Mouse (Mus musculus) skeletal muscle tissue, adult 2 months (tissue): ENCODE results near the gene Nus1.

Experiments used
- DNase-seq: peaks from one replicate; pipeline ENCODE4 v3.0.0-alpha.2; 2012; ENCODE audit warnings: low read depth, low spot score

Nus1 gene

DNA sequence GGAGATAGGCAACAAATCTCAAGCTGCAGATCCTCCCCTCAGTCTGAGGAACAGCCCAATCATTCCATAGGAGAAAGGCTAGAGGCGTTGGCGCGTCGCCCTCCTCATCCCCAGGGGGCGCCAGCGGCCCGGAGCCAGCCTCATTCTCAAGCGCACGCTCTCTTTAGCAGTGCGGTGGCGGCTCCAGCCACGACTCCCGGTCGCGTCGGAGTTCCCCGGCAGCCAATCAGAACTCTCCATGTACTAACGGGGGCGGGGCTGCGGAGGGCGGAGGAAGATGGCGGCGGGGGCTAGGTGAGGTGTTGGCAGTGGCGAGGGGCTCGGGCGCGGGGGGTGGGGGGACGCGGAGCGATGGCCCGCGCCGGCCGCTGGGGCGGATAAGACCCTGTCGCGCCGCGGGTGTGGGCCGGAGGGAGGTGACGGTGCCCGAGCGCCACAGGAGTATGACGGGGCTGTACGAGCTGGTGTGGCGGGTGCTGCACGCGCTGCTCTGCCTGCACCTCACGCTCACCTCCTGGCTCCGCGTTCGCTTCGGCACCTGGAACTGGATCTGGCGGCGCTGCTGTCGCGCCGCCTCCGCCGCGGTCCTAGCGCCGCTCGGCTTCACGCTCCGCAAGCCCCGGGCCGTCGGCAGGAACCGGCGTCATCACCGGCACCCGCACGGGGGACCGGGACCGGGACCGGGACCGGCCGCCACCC lies at the start of gene Nus1:
Gene Nus1 (plus strand): TSS at position 249 of the 699 bp plus-strand sequence.
- peak; percentile 96 for DNase-seq

GRCm38 (mm10) chr10:52368376-52368775 lies 49.0 kb upstream of the Nus1 start:
- no peak for DNase-seq

DNA sequence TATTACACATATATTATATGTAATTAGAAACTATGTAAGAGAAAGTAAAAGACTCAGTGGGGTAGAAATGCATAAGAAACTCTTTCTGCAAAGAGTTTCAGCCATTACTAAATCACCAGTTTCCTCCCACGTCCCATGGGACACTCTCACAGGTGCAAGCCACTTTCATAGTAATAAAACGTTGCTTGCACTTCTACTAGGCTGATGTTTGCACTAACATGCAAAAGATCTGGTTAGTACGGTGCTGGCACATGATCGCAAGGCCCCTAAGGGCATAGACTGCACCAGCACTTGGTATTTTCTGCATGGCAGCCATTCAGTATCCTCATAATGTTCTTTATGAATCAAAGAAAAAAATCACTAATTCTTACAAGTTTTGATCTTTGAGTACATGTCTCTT lies 43.5 kb upstream of the Nus1 start:
- no peak for DNase-seq

DNA sequence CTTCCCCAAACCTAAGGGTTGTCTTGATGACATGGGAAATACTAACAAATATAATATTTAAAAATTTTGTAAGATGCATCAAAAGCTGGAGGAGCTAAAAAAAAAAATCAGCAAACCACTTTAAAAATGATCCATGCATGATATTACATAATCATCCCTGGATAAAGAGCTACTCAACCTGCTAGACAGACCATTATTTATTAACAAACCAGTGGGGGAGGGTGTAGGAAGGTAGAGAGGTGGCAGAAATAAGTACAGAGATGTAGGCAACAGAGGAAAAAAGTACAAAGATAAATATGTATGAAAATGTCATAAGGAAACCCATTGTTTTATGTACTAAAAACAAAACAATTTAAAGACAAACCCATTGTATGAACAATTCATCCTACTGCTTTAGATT lies 42.7 kb upstream of the Nus1 start:
- no peak for DNase-seq

DNA sequence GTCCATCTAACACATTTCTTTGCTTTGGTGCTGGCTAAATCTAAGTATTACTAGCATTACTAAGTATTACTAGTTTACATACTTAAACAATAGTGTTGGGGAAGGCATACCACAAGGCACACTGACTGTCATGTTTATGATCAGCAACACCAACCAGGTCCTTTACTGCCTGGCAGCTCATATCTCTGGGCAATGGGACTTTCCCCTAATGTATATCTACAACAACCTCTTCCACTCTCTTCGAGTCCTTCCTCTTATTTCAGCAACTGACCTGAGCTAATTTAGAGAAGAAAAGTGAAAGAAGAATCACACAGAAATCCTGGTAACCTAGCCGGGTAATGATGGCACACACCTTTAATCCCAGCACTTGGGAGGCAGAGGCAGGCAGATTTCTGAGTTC lies 40.9 kb upstream of the Nus1 start:
- DNase-seq = no peak

- DNase-seq = no peak
Measured at GRCm38 (mm10) chr10:52377813-52378212, 39.5 kb upstream of the Nus1 start.

DNA sequence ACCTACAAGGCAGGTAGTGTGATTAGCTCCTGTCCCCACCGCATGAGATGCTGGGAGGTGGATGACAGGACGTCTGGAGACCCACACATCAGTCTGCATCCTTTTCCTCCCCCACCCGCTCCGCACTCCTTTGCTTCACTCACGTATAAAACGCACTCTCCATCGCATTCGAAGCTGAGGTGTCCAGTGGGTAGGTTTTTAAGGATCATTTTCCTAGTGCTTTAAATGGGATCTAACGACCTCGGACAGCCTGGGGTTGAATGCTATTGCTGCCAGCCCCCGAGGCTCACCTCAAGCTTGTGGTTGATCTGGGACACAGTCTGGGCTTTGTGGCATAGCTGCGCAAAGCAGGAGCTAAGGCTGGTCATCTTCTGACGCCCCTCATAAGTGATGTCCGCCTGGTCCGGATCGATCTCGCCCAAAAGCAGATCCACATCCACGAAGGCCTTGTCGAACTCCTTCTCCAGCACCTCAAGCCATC lies 36.0 kb upstream of the Nus1 start:
- DNase-seq = no peak

GRCm38 (mm10) chr10:52381845-52382591 lies 35.3 kb upstream of the Nus1 start, which contains the start of gene Gopc:
TSS of gene Gopc (minus strand) at chr10:52382124.
- peak; percentile 92 for DNase-seq

GRCm38 (mm10) chr10:52383022-52383421 lies 34.3 kb upstream of the Nus1 start:
- DNase-seq = no peak

GRCm38 (mm10) chr10:52383522-52383921 lies 33.8 kb upstream of the Nus1 start:
- DNase-seq = no peak

DNA sequence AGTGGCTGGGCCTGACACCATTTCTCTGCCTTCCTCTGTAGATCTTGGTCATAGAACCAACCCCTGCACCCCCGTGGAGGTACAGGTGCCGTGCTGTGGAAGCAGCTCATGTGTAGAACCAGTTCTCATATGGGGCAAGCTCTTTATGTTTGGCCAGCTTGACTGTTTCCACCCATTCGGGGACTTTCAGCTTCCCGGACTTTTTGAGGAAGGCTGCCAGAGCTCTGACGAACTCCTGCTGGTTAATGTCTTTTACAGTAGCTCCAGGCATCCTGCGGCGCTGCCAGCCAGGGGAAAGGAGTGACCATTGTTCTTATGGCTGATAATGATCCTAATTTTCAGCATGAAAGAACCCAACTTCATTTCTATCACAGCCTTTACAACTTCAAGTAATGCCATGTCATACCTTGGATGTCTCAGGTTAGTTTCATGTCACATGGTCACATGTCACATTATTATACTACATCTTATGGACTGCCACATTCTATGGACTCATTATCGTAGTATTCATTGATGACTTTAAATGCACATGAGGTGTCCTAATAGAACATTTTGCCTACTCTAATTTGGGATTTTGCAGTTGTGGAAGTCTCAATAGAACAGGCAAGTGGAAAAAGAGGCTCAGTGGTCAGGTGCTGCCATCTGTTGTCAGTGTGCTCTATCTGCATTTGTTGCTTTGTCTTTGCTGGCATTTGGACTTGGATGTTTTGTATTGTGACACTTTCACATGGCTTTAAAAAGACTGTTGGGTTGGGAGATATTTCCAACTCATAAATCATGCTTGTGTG lies 32.3 kb upstream of the Nus1 start:
- DNase-seq = no peak

GRCm38 (mm10) chr10:52387192-52387591 lies 30.2 kb upstream of the Nus1 start:
- DNase-seq = no peak

DNA sequence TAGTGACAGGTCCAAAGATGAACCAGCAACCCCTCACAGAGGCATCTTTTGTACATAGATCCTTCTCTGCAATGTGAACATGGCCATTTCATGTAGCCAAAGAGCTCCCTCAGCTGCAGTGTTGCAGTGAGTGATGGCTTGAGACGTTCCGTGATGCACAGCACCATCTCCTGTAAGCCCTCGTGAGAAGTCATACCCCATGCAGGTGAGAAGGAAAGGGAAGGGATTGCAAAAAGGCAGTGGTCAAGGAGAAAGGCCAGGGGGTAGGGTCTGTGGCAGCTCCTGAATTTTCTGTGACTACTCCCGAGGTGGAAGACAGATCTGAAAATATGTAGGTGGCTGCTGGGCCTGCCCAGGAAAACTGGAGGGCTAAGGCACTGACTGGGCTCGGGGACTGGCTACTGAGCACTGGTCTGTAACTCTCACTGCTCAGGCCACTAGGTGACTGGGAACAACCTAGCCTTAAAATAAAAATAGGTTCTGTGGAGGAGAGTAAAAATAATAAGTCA lies 28.4 kb upstream of the Nus1 start, which contains the start of gene Nepn:
Gene Nepn (plus strand): TSS at position 51 of the 509 bp plus-strand sequence.
- DNase-seq = no peak

GRCm38 (mm10) chr10:52389438-52389837 lies 27.9 kb upstream of the Nus1 start:
- no peak for DNase-seq

DNA sequence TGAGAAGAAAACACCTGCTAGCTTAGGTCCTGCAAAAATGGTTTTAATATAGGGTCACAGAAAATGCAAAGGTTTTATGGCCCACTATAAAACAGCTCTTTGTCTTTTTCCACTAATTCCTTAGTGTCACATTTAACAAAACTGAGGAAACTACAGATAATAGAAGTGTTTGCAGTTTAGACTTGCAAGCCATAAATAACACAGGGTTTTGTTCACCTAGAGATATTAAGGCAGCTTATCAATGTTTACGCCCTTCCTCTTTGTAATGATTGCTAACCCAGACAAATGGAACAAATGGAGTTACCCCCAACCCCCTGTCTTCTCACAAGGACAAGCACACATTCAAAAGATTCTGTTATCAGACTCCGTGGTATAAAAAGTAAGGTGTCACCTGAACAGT lies 26.1 kb upstream of the Nus1 start:
- DNase-seq = no peak

DNA sequence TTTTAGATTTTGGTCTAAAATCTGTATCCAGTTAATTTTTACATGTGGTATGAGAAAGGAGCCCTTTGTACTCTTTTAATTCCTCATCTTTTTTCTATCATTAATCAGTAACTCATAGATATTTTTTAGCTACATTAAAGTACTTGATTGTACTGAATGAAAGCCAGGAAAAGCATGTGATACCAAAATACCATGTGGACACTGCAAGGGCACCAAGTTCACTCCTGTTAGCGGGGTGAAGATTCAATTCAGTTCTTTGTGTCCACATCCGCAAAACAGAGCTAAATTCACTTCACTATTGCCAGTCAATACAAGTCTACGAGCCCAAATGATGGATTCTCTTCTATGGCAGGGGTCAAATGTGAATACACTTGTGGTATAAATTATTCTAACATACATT lies 20.7 kb upstream of the Nus1 start:
- no peak for DNase-seq

- no peak for DNase-seq
Measured at GRCm38 (mm10) chr10:52398715-52399114, 18.6 kb upstream of the Nus1 start.

- DNase-seq = no peak
Measured at GRCm38 (mm10) chr10:52399722-52400121, 17.6 kb upstream of the Nus1 start.

- DNase-seq = no peak
Measured at GRCm38 (mm10) chr10:52405160-52405559, 12.2 kb upstream of the Nus1 start.

DNA sequence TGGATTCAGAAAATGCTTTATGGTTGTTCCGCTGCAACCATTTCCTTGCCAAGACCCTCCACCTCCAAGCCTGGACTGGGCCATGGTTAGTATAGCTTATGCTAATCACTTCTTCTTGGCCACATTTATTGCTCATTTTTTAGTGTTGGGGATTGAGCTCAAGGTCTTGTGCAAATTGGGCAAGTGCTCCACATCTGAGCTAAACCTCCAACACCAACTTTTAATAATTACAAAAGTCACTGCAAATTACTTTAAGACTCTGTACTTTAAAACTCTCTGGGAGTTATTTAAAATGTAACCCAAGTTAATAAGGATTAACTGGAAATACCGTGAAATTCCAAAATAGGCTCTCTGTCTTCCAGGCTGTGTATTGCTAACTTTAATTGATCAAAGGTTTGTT lies 9.8 kb upstream of the Nus1 start:
- no peak for DNase-seq

DNA sequence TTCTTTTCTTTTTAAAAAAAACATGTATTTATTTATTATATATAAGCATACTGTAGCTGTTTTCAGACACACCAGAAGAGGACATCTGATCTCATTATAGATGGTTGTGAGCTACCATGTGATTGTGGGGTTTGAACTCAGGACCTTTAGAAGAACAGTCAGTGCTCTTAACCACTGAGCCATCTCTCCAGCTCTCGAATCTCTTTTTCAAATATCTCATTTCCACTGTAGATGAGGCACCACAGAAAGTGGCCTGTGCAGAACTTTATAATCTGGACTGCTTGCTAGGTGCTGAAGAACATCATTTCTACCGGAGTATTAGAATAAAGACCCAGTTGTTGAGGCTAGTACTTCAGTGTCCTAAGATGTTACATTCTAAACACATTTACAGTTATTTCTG lies 2.3 kb upstream of the Nus1 start:
- no peak for DNase-seq

DNA sequence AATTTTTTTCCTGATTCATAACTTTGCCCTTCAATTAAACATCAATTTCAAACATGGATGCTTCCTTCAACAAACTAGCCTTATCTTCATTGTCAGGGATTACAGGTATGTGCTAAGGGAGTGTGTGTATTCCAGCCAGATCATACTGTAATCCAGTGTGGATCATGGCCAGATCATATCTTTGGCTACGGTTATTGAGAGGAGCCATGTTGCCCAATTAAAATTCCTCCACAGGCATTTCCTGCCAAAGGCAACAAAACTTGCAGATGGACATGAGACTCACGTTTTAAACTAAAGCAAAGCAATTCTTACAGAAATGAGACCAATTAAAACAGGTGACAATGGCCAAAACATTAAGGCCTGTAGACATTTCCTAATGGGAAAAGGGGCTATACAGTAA lies 889 bp upstream of the Nus1 start:
- DNase-seq = no peak
